Mouse (Mus musculus): ENCODE results near the gene Elac2. TPM values are rescaled to one million over a fixed set of nuclear protein-coding genes. Genes with fewer than 3 reads are reported as not detected.

Gene Elac2
- total RNA-seq (2021): 10 to 100 TPM; 19.2 to 22.0 TPM

- intact Hi-C loops (cut with DNase I): no loop called here
- DNase-seq (ENCODE audit: low spot score): peak; percentile 96
These were observed at the start of gene Elac2 for GRCm38 (mm10) chr11:64978720-64979488. TSS of gene Elac2 (plus strand) at chr11:64979038.

GRCm38 (mm10) chr11:64929130-64929529 is 49.7 kb upstream of the Elac2 start:
- intact Hi-C loops (cut with DNase I): no loop called here

GRCm38 (mm10) chr11:64931060-64931770 is 47.6 kb upstream of the Elac2 start:
- DNase-seq (ENCODE audit: low spot score): no peak
- intact Hi-C loops (cut with DNase I): no loop called here

More at GRCm38 (mm10) chr11:64929130-64929529, 49.7 kb upstream of the Elac2 start:
- no peak for DNase-seq (ENCODE audit: low spot score)

- DNase-seq (ENCODE audit: low spot score): no peak
- intact Hi-C loops (cut with DNase I): no loop called here
These were observed 41.6 kb upstream of the Elac2 start for GRCm38 (mm10) chr11:64937226-64937625.

- intact Hi-C loops (cut with DNase I): no loop called here
- DNase-seq (ENCODE audit: low spot score): no peak
These were observed 37.6 kb upstream of the Elac2 start for GRCm38 (mm10) chr11:64941193-64941592.

GRCm38 (mm10) chr11:64949782-64950181 is 29.1 kb upstream of the Elac2 start:
- no peak for DNase-seq (ENCODE audit: low spot score)
- intact Hi-C loops (cut with DNase I): no loop called here

- DNase-seq (ENCODE audit: low spot score): no peak
- intact Hi-C loops (cut with DNase I): no loop called here
These were observed 21.7 kb upstream of the Elac2 start for GRCm38 (mm10) chr11:64956962-64957729.

- DNase-seq (ENCODE audit: low spot score): no peak
- intact Hi-C loops (cut with DNase I): loop anchor here (10.0 kb wide), 1 partner anchor 1558 kb away; no protein-coding TSS in a partner anchor
These were observed 16.2 kb upstream of the Elac2 start for GRCm38 (mm10) chr11:64962629-64963028.

GRCm38 (mm10) chr11:64968507-64968906 is 10.3 kb upstream of the Elac2 start:
- intact Hi-C loops (cut with DNase I): loop anchor here (5.0 to 10.0 kb wide), 4 partner anchors 71 to 1756 kb away; no protein-coding TSS in a partner anchor
- peak; percentile 25 for DNase-seq (ENCODE audit: low spot score)

GRCm38 (mm10) chr11:64968939-64969342 is 9.9 kb upstream of the Elac2 start:
- intact Hi-C loops (cut with DNase I): loop anchor here (5.0 to 10.0 kb wide), 4 partner anchors 72 to 1757 kb away; no protein-coding TSS in a partner anchor

GRCm38 (mm10) chr11:64971471-64971988 is 7.3 kb upstream of the Elac2 start:
- intact Hi-C loops (cut with DNase I): no loop called here
- no peak for DNase-seq (ENCODE audit: low spot score)

More at GRCm38 (mm10) chr11:64968939-64969342, 9.9 kb upstream of the Elac2 start:
- DNase-seq (ENCODE audit: low spot score): no peak

- DNase-seq (ENCODE audit: low spot score): no peak
- intact Hi-C loops (cut with DNase I): no loop called here
These were observed 6.4 kb upstream of the Elac2 start for GRCm38 (mm10) chr11:64972418-64972817.

GRCm38 (mm10) chr11:64979489-64979845 is 629 bp downstream of the Elac2 start:
- DNase-seq (ENCODE audit: low spot score): no peak
- intact Hi-C loops (cut with DNase I): no loop called here

- intact Hi-C loops (cut with DNase I): no loop called here
- DNase-seq (ENCODE audit: low spot score): no peak
These were observed 9.7 kb downstream of the Elac2 start for GRCm38 (mm10) chr11:64988556-64988955.

GRCm38 (mm10) chr11:64998439-64998838 is 19.6 kb downstream of the Elac2 start:
- intact Hi-C loops (cut with DNase I): no loop called here

GRCm38 (mm10) chr11:64999685-65000084 is 20.8 kb downstream of the Elac2 start:
- DNase-seq (ENCODE audit: low spot score): no peak
- intact Hi-C loops (cut with DNase I): loop anchor here (10.0 kb wide), 1 partner anchor 675 kb away; no protein-coding TSS in a partner anchor

More at GRCm38 (mm10) chr11:64998439-64998838, 19.6 kb downstream of the Elac2 start:
- DNase-seq (ENCODE audit: low spot score): peak; percentile 22

- no peak for DNase-seq (ENCODE audit: low spot score)
- intact Hi-C loops (cut with DNase I): loop anchor here (10.0 kb wide), 1 partner anchor 673 kb away; no protein-coding TSS in a partner anchor
These were observed 22.9 kb downstream of the Elac2 start for GRCm38 (mm10) chr11:65001729-65002128.

GRCm38 (mm10) chr11:65003611-65004010 is 24.8 kb downstream of the Elac2 start:
- no peak for DNase-seq (ENCODE audit: low spot score)
- intact Hi-C loops (cut with DNase I): loop anchor here (10.0 kb wide), 1 partner anchor 671 kb away; no protein-coding TSS in a partner anchor

GRCm38 (mm10) chr11:65004836-65005235 is 26.0 kb downstream of the Elac2 start:
- no peak for DNase-seq (ENCODE audit: low spot score)
- intact Hi-C loops (cut with DNase I): loop anchor here (10.0 kb wide), 1 partner anchor 670 kb away; no protein-coding TSS in a partner anchor

GRCm38 (mm10) chr11:65006047-65006446 is 27.2 kb downstream of the Elac2 start:
- intact Hi-C loops (cut with DNase I): loop anchor here (10.0 kb wide), 1 partner anchor 669 kb away; no protein-coding TSS in a partner anchor
- no peak for DNase-seq (ENCODE audit: low spot score)
